Mouse (Mus musculus): ENCODE results near the gene Tk2.

Tk2 gene

DNA sequence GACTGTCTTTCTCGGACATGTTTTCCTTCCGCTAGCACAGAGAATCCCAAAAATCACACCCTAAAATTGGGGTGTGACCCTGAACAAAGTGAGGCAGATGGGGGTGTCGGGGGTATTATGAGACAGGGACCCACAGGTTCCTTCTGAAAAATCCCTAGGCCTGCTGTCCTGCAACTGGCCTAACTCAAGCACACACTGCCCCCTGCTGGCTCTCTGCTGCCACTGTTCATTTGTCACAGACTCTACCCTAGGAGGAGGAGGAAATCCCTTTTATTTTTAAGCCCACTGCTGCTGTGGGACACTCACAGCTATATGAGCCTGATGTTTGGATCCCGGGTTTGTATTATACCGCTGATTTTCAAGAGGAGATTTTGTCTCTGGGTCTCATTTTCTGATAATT lies 28.6 kb downstream of the Tk2 start:
- peak; percentile 75 for DNase-seq (ENCODE audit: low spot score)

DNA sequence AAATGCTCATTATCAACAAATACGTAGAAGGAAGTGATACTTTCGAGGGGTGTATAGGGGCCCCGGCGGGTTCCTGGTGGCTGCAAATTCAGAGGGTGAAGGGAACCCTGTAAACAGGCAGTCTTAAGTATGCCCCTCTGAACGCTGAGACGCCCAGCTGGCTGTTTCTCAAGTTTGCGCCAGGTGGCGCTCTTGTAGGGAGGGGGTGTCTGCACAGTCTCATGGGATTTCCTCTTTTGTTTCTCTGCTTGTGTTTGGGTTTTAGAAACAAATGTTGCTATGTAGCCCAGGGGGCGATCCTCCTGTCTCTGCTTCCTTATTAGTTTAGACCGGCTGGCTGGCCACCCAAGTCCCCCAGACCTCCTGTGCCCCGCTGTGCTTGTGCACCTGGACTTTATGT lies 29.3 kb downstream of the Tk2 start:
- DNase-seq (ENCODE audit: low spot score) = peak; percentile 63

DNA sequence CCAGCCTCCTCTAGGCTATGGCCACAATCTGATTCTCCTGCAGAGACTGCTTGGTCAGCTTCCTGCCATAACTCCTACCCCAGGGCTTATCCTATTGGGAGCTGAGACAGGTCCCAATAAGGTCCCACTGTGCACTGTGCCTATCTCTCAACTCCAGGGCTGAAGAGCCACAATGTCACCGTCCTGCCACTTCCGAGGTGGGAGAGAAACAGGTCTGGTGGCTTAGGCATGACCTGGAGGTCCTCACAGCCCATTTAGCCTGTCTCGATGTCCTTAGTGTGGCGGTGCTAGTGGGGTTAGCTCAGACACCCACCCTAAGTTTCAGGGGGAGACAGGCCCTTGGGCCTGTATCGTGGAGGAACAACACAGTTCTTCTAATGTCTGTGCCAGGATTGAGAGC lies 30.8 kb downstream of the Tk2 start:
- DNase-seq (ENCODE audit: low spot score) = no peak

DNA sequence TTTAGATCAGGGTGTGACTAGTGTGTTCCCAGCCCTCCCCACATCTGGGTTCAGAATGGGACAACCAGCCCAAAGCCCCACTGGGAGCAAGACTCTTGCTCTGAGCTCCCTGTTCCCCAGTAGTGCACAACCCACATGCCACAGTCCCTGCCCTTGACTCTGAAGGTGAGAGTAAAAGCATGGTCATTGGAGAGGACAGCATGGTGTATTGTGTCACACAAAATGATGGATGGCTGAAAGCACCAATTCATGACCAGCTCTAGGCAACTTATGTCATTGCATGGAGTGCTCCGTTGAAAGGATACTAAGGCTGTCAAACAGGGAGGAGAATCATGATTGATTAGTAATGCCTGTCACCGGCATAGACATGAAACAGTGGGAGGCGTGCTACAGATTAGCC lies 43.1 kb downstream of the Tk2 start:
- no peak for DNase-seq (ENCODE audit: low spot score)

DNA sequence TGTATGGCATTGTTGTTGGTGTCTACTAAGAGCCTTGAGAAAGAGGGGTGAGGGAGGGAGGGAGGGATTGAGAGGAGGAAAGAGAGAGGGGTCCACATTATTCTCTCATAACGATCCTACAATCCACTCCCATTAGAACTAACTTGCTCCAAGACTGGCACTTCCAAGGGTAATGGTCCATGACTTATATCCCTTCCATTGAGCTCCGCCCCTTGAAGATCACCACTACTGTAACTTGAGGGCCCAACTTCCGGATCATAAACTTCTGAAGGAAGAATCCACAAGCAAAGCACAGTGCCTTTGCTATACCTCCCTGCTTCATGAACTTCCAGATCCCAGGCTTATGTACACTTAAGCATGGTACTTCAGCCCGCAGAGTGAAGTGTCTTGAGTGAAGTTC lies 46.0 kb downstream of the Tk2 start:
- no peak for DNase-seq (ENCODE audit: low spot score)

DNA sequence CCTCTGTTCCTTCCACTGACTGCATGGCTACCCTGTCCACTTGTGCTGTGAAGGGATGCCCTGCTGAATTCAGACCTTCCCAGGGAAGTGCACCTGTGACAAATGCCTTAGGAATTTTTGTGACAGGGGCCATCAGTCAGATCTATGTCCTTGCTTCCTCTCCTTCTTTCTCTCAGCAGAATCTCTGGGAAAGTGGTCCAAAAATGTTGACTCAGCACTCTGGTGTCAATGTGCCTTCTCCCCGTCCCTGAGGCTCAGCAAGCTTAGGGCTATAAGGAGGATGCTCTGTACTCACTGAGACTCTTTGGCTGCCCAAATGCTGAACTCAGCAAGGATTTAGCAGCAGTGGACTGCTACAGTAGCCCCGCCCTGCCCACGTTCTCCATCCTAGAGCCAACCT lies 46.7 kb downstream of the Tk2 start:
- DNase-seq (ENCODE audit: low spot score) = no peak

DNA sequence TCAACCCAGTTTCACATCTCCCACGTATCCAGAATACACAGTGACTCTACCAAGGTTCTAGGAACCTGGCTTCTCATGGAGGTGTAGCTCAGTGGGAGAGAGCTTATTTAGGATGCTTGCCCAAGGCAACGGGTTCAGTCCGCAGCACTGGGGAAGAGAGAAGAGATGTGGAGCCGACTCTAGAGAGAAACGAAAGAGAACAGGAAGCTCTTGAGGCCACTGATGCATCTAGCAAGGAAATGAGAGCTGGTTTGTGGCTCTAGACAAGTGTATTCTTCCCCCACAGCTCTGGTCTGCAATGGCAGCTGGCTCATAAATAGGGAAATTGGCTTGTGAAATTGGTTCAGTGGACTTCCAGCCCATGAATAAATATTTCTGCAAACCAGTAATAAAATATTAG lies 48.6 kb downstream of the Tk2 start:
- no peak for DNase-seq (ENCODE audit: low spot score)

DNA sequence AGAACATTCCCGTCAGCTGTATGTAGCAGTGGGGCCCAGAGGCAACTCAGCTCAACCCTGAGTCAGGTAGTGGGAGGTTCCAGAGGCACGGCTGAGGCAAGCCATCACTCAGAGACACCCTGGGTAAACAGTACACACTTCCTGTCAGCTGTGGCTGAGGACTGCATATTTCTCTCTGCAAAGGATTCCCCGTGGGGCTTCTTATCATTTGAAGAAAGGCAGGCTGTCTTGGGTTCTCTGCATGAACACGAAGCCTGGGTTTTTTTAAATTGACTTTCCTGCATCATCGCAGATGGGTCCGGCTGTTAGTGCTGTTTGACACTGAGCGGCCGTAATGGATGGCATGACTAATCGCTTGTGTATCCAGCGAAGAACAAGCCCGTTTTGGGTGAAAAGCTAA lies 56.9 kb downstream of the Tk2 start:
- no peak for DNase-seq (ENCODE audit: low spot score)

DNA sequence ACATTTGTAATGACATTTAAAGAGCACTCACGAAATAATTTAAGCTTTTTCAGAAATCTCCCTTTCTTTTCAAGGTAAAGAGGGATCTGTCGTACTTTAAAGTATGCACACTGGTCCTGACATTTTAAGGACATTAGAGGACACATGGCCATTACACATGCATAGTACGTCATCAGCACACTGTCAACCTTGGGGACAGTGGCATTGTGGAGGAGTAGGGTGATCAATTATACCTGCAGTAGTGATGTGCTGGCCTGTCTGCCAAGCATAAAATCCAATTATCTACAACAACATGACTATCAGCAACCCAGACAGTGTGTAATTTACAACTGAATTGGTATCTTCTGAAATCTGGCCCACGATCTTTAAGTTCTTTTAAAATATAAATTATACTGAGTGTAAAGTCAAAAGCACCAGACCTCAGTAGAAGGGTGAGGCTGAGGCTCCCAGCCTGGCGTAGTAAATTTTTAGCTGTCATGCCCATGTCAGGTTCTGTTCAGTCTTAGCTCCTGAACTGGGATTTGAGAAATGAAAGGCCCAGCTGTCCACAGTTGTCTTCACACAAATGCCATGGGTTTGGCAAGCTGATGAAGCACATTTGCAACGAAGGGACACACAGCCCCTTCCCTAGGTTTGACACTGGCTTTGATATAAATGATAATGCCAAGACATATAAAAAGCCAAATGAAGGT lies 57.4 kb downstream of the Tk2 start:
- DNase-seq (ENCODE audit: low spot score) = no peak

DNA sequence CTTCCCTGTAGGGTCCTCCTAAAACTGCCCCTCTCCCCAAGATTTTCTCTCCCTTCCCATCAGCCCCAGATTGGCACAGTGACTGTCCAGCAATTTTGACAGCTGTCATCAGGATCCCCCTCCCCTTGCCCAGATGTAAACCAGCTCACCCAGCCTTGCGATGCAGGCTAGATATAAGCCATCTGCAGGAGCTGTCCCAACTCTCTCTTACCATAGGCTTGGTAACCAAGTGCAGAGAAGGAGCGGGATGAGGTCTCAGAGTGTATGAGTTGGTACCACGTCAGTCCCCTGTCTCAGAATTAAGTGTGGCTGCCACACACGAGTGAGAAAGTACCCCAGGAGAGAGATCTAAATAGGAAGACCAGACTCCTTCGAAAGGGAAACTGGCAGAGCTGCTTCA lies 59.9 kb downstream of the Tk2 start:
- DNase-seq (ENCODE audit: low spot score) = no peak

DNA sequence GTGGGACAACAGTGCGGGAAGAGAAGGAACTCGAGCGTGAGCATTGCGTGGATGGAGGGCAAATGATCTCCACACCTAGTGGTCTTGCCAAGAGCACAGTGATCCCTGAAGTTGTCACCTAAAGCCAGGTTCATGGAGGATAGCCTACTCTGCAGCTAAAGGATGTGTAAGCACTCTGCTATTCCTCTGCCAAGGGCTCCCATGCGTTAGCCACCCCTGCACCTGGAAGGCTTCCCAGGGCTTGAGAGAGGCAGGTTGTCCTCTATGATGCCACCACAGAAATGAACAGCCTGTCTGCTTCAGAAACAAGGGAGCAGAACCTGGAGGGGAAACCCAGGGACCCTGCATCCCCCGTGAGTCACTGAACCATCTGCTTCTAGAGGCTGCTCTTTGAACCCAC lies 60.7 kb downstream of the Tk2 start:
- no peak for DNase-seq (ENCODE audit: low spot score)

DNA sequence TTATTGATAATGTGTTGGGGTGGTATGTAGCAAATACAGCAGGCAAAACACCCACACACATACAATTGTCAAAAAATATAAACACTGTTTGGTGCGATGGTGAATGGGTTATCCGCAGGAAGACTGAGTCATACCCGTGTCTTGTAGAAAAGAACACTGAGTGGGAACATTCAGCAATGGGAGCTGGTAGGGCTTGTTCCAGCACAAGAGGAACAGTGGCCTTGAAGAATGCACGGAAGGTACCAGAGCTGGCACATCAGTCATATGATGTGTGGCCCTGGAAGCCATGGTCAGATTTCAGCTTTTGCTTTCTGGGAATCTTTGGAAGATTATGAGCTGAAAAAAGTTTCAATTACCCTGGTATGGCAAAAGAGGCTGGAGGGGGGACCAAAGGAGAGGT lies 61.5 kb downstream of the Tk2 start:
- no peak for DNase-seq (ENCODE audit: low spot score)

DNA sequence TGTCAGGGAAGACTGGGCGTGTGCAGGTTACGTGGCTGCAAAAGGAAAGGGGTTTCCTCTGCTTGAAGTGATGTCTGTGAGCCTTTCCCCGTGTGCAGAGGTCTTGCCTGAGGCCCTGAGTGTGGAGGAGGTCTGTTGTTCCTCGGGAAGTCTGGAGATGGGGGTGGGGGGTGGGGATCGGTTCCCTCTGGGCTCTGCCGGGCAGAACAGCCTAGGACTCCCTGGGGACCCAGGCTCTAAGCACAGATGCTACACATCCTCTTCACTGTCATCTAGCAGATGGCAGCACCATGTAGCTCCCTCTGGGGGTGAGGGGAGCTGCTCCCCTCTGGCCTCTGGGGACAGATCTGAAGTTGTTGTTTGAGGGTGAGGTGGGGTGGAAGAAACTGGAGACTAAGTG lies 63.5 kb downstream of the Tk2 start:
- no peak for DNase-seq (ENCODE audit: low spot score)

DNA sequence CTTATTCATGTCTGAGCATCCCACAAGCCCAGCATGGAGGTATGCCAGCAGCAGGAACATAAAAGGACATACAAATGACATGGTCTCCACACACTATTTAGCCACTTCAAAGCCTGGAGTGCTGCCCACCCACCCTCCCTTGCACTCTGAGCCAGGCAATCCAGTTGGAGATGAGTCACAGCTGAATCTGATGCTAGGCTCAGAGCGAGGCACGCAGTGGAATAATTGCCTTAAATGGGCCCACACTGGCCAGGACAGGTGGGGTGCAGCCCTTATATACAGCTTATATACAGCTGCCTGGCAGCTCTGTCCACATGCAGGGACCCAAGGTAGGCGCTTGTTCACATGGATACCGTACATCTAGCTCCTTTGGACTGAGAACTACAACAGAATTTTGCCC lies 71.3 kb downstream of the Tk2 start:
- no peak for DNase-seq (ENCODE audit: low spot score)
